Mouse (Mus musculus) CH12.LX (cell line): Measurements from ENCODE around the gene Rad1. TPM values are rescaled to one million over a fixed set of nuclear protein-coding genes. Genes with fewer than 3 reads are reported as not detected.

Source experiments
- DNase-seq: peaks from one replicate; pipeline ENCODE4 v3.0.0-alpha.2; 2013; ENCODE audit errors: extremely low read depth
- H3K27ac ChIP-seq: 2 replicates; pipeline ENCODE4 v1.5.1; 2012; ENCODE audit warnings: low read depth, mild to moderate bottlenecking, control low read depth, moderate library complexity; ENCODE audit not compliant: insufficient read depth
- H3K27me3 ChIP-seq: replicated peaks from 2 replicates; pipeline ENCODE3; 2012; ENCODE audit warnings: inconsistent platforms
- H3K36me3 ChIP-seq, 2 experiments: replicated peaks in 1 of 2; 2 replicates each; pipeline versions ENCODE3 to v1.6.1; 2012; ENCODE audit warnings: inconsistent platforms in 1 of 2, low read length in 1 of 2, mild to moderate bottlenecking in 1 of 2, mixed read lengths in 1 of 2, moderate library complexity in 1 of 2; ENCODE audit not compliant: control insufficient read depth in 1 of 2, insufficient read depth in 1 of 2
- H3K4me1 ChIP-seq, 2 experiments: 2 replicates each; pipeline ENCODE4 v1.6.1; 2012; ENCODE audit warnings: inconsistent platforms in 1 of 2, moderate library complexity in 1 of 2; ENCODE audit not compliant: insufficient read depth in 2 of 2, control insufficient read depth in 1 of 2
- H3K4me2 ChIP-seq: 2 replicates; pipeline ENCODE4 v1.6.1; 2012; ENCODE audit warnings: low read depth, mild to moderate bottlenecking, control low read depth; ENCODE audit not compliant: poor library complexity, insufficient read depth, severe bottlenecking
- H3K4me3 ChIP-seq, 3 experiments: fragments of 150-350 bp in 1 of 3; sonication (generic) in 1 of 3; replicated peaks in 1 of 3; 2 replicates each; pipeline versions ENCODE3 to v1.5.1; 2011 to 2012; ENCODE audit warnings: low read depth in 2 of 3, low read length in 2 of 3, mild to moderate bottlenecking in 2 of 3, moderate library complexity in 2 of 3, control low read depth in 1 of 3, improper control_type of control experiment in 1 of 3, inconsistent platforms in 1 of 3, mixed read lengths in 1 of 3; ENCODE audit not compliant: poor library complexity in 1 of 3
- H3K79me2 ChIP-seq: replicated peaks from 2 replicates; pipeline ENCODE4 v1.6.1; 2012; ENCODE audit warnings: mild to moderate bottlenecking, moderate library complexity; ENCODE audit not compliant: control insufficient read depth, poor library complexity, insufficient read depth, severe bottlenecking; ENCODE audit errors: extremely low read depth
- H3K9ac ChIP-seq: 2 replicates; pipeline ENCODE4 v1.6.1; 2012; ENCODE audit warnings: low read depth, mild to moderate bottlenecking, control low read depth, moderate library complexity; ENCODE audit not compliant: insufficient read depth
- H3K9me3 ChIP-seq: replicated peaks from 2 replicates; pipeline ENCODE3; 2012; ENCODE audit warnings: low read length, inconsistent platforms, mixed read lengths
- CHD2 ChIP-seq: IDR thresholded peaks from 2 replicates; pipeline ENCODE4 v1.6.1; 2011; ENCODE audit warnings: low read length, improper control_type of control experiment
- CTCF ChIP-seq, 2 experiments: IDR thresholded peaks in 1 of 2; conservative IDR thresholded peaks in 1 of 2; 2 replicates each; pipeline ENCODE4 v1.5.1; 2011 to 2012; ENCODE audit warnings: low read depth in 2 of 2, low read length in 2 of 2, improper control_type of control experiment in 1 of 2, inconsistent platforms in 1 of 2, mild to moderate bottlenecking in 1 of 2, moderate library complexity in 1 of 2
- ELF1 ChIP-seq: IDR thresholded peaks from 2 replicates; pipeline ENCODE4 v1.6.1; 2014; ENCODE audit warnings: low read depth, mild to moderate bottlenecking, inconsistent platforms, low read length, improper control_type of control experiment
- GABPA ChIP-seq: IDR thresholded peaks from 2 replicates; pipeline ENCODE4 v1.6.1; 2012; ENCODE audit warnings: low read depth, low read length, improper control_type of control experiment, inconsistent platforms; ENCODE audit not compliant: insufficient replicate concordance
- IRF4 ChIP-seq: IDR thresholded peaks from 2 replicates; pipeline ENCODE4 v1.6.1; 2014; ENCODE audit warnings: low read depth, mild to moderate bottlenecking, inconsistent platforms, low read length, improper control_type of control experiment
- MAFK ChIP-seq: IDR thresholded peaks from 2 replicates; pipeline ENCODE4 v1.6.1; 2011; ENCODE audit warnings: low read length, improper control_type of control experiment; ENCODE audit not compliant: insufficient replicate concordance
- MAX ChIP-seq: IDR thresholded peaks from 2 replicates; pipeline ENCODE4 v1.6.1; 2011; ENCODE audit warnings: low read length, improper control_type of control experiment
- MAZ ChIP-seq: IDR thresholded peaks from 2 replicates; pipeline ENCODE4 v1.6.1; 2012; ENCODE audit warnings: low read depth, mild to moderate bottlenecking, inconsistent platforms, low read length, improper control_type of control experiment, moderate library complexity
- MEF2A ChIP-seq: IDR thresholded peaks from 2 replicates; pipeline ENCODE4 v1.6.1; 2014; ENCODE audit warnings: low read depth, mild to moderate bottlenecking, inconsistent platforms, low read length, improper control_type of control experiment, borderline replicate concordance
- MXI1 ChIP-seq: IDR thresholded peaks from 2 replicates; pipeline ENCODE4 v1.6.1; 2011; ENCODE audit warnings: mild to moderate bottlenecking, low read depth, low read length, improper control_type of control experiment
- MYC ChIP-seq: IDR thresholded peaks from 2 replicates; pipeline ENCODE4 v1.6.1; 2011; ENCODE audit warnings: low read depth, mild to moderate bottlenecking, improper control_type of control experiment, low read length
- NELFE ChIP-seq: IDR thresholded peaks from 2 replicates; pipeline ENCODE4 v1.6.1; 2011; ENCODE audit warnings: low read depth, low read length, improper control_type of control experiment
- NRF1 ChIP-seq: IDR thresholded peaks from 2 replicates; pipeline ENCODE4 v1.6.1; 2014; ENCODE audit warnings: low read depth, mild to moderate bottlenecking, inconsistent platforms, low read length, improper control_type of control experiment, moderate library complexity
- POLR2A ChIP-seq: IDR thresholded peaks from 2 replicates; pipeline ENCODE4 v1.6.1; 2011; ENCODE audit warnings: low read depth, mild to moderate bottlenecking, improper control_type of control experiment, low read length
- POLR2AphosphoS2 ChIP-seq: IDR thresholded peaks from 2 replicates; pipeline ENCODE4 v1.6.1; 2011; ENCODE audit warnings: low read depth, low read length, improper control_type of control experiment
- RAD21 ChIP-seq: IDR thresholded peaks from 2 replicates; pipeline ENCODE4 v1.6.1; 2011; ENCODE audit warnings: low read depth, mild to moderate bottlenecking, low read length, improper control_type of control experiment, moderate library complexity
- SIN3A ChIP-seq: IDR thresholded peaks from 2 replicates; pipeline ENCODE4 v1.6.1; 2012; ENCODE audit warnings: low read length, improper control_type of control experiment, inconsistent platforms
- SMC3 ChIP-seq: IDR thresholded peaks from 2 replicates; pipeline ENCODE4 v1.6.1; 2011; ENCODE audit warnings: low read depth, low read length, improper control_type of control experiment
- TBP ChIP-seq: conservative IDR thresholded peaks from 2 replicates; pipeline ENCODE4 v1.6.1; 2011; ENCODE audit warnings: low read depth, low read length, improper control_type of control experiment
- TCF12 ChIP-seq: IDR thresholded peaks from 2 replicates; pipeline ENCODE4 v1.6.1; 2014; ENCODE audit warnings: low read depth, mild to moderate bottlenecking, inconsistent platforms, low read length, improper control_type of control experiment
- USF1 ChIP-seq: IDR thresholded peaks from 2 replicates; pipeline ENCODE4 v1.6.1; 2014; ENCODE audit warnings: low read depth, mild to moderate bottlenecking, inconsistent platforms, low read length, improper control_type of control experiment
- USF2 ChIP-seq: conservative IDR thresholded peaks from 2 replicates; pipeline ENCODE4 v1.6.1; 2011; ENCODE audit warnings: low read depth, low read length, improper control_type of control experiment
- ZC3H11A ChIP-seq: IDR thresholded peaks from 2 replicates; pipeline ENCODE4 v1.6.1; 2012; ENCODE audit warnings: low read depth, mild to moderate bottlenecking, inconsistent platforms, low read length, improper control_type of control experiment
- ZKSCAN1 ChIP-seq: IDR thresholded peaks from 2 replicates; pipeline ENCODE4 v1.6.1; 2012; ENCODE audit warnings: low read depth, inconsistent platforms, low read length, improper control_type of control experiment, borderline replicate concordance
- ZMIZ1 ChIP-seq: IDR thresholded peaks from 2 replicates; pipeline ENCODE4 v1.6.1; 2012; ENCODE audit warnings: low read depth, mild to moderate bottlenecking, inconsistent platforms, low read length, improper control_type of control experiment
- dilution Hi-C: fragments of 300-500 bp; cut with MboI; formaldehyde crosslinking; loops from 2 replicates; pipeline ENCODE4 v1.14.3; 2020; ENCODE audit warnings: low sequenced_read_pairs; ENCODE audit not compliant: extremely low pct_unique_long_range_greater_than_20kb, extremely low pct_ligation_motif_present
- in situ Hi-C: fragments of 300-500 bp; cut with MboI; formaldehyde crosslinking; loops from 3 replicates; pipeline ENCODE4 v1.14.3; 2019; ENCODE audit warnings: low sequenced_read_pairs, low pct_ligation_motif_present, low pct_unique_long_range_greater_than_20kb, mixed read lengths
- polyA plus RNA-seq: library from polyadenylated mRNA; unstranded; fragments of >175 nt; gene quantifications from 2 replicates; pipeline ENCODE4 v1.2.1, GENCODE M21; 2012; ENCODE audit warnings: low read depth; ENCODE audit not compliant: insufficient read length
- total RNA-seq, 2 experiments: library from RNA; depleted of rRNA; stranded (reverse); fragments of 300-350 nt in 1 of 2; fragments of >200 nt in 1 of 2; gene quantifications; 2 replicates each; pipeline ENCODE4 v1.2.3; 2012 to 2014

Rad1 gene
- total and polyA plus RNA-seq, 3 experiments: 34.0 to 92.8 (median 37.6) TPM

- Histone ChIP-seq H3K9me3 (no peaks in the 10 kb centered on the region), H3K4me1 (peaks cover 4 to 19% of the 10 kb centered on the region in 2 experiments), H3K4me3 (peak overlapping the region in 2 of 3 experiments; percentile 65 to 81), H3K27me3 (no peaks in the 10 kb centered on the region), H3K79me2 (peaks cover 19% of the 10 kb centered on the region), H3K36me3 (peaks cover 10 to 20% of the 10 kb centered on the region in 2 experiments), H3K4me2 (peak overlapping the region; percentile 77), H3K9ac (peak overlapping the region; percentile 48), H3K27ac (no peak overlapping the region)
- dilution Hi-C loops (no loop called here), in situ Hi-C loops (no loop called here)
- DNase-seq: no peak
- no peak for TF ChIP-seq ZKSCAN1
- TF ChIP-seq NELFE: no peak
- TF ChIP-seq, all 38 proteins: peak for 0
Measured at GRCm38 (mm10) chr15:10470941-10471340, 14.9 kb upstream of the Rad1 start.

- peaks cover 54% of the 10 kb centered on the region for H3K79me2 ChIP-seq
- no peaks in the 10 kb centered on the region for H3K9me3 ChIP-seq
- peak; percentile 29 for DNase-seq
- peak overlapping the region; percentile 75 to 99 (median 97) for H3K4me3 ChIP-seq
- in situ Hi-C loops (loop anchor here (25.0 kb wide), 1 partner anchor 901 kb away; the partner anchor contains the start of gene Tars), dilution Hi-C loops (no loop called here)
- H3K27ac ChIP-seq: peak overlapping the region; percentile 49; the same call in 1 of the 2 replicates
- no peaks in the 10 kb centered on the region for H3K27me3 ChIP-seq
- peak overlapping the region; percentile 82; the same call in 1 of the 2 replicates for H3K4me2 ChIP-seq
- TF ChIP-seq NRF1 (no peak), USF2 (no peak), CTCF (conservative IDR thresholded peaks at IDR 0.05 in 1 of 2, IDR thresholded peaks at IDR 0.05 in 1 of 2; ENCODE audit: low read depth in 2 of 2, low read length in 2 of 2) (no peak), MYC (peak; percentile 79), POLR2AphosphoS2 (no peak), MAZ (no peak), MAX (peak; percentile 74), CHD2 (no peak; the same call in 1 of the 2 replicates)
- H3K4me1 ChIP-seq: peaks cover 0 to 47% of the 10 kb centered on the region in 2 experiments; a peak in 3 of 4 replicates
- H3K9ac ChIP-seq: peak overlapping the region; percentile 86
- H3K36me3 ChIP-seq: peaks cover 39 to 54% of the 10 kb centered on the region in 2 experiments
Measured at GRCm38 (mm10) chr15:10486365-10486839, 584 bp downstream of the Rad1 start.

GRCm38 (mm10) chr15:10487246-10487645 lies 1.4 kb downstream of the Rad1 start:
- peaks cover 37 to 56% of the 10 kb centered on the region in 2 experiments for H3K36me3 ChIP-seq
- H3K9ac ChIP-seq: peak overlapping the region; percentile 86
- no peak overlapping the region for H3K27ac ChIP-seq
- H3K4me2 ChIP-seq: peak overlapping the region; percentile 82
- H3K27me3 ChIP-seq: no peaks in the 10 kb centered on the region
- dilution Hi-C loops (no loop called here), in situ Hi-C loops (loop anchor here (25.0 kb wide), 1 partner anchor 900 kb away; the partner anchor contains the start of gene Tars)
- H3K9me3 ChIP-seq: no peaks in the 10 kb centered on the region
- peaks cover 0 to 47% of the 10 kb centered on the region in 2 experiments; a peak in 3 of 4 replicates for H3K4me1 ChIP-seq
- H3K4me3 ChIP-seq: peak overlapping the region; percentile 54 to 99 (median 75)
- H3K79me2 ChIP-seq: peaks cover 48% of the 10 kb centered on the region
- DNase-seq: peak; percentile 48
- TF ChIP-seq NELFE: peak; percentile 50; the same call in 1 of the 2 replicates
- TF ChIP-seq GABPA: no peak
- no peak for TF ChIP-seq ZC3H11A
- TF ChIP-seq IRF4: no peak
- no peak for TF ChIP-seq ELF1
- TF ChIP-seq MXI1: peak; percentile 80; the same call in 1 of the 2 replicates
- TF ChIP-seq ZMIZ1: no peak
- TF ChIP-seq POLR2A: peak; percentile 38; the same call in 1 of the 2 replicates
- TF ChIP-seq RAD21: peak; percentile 12
- TF ChIP-seq USF1: no peak
- no peak for TF ChIP-seq TCF12
- 0 out of 2 replicates have a peak, but pooled peaks have one; percentile 19 for TF ChIP-seq TBP
- TF ChIP-seq MAFK: no peak
- peak; percentile 67 for TF ChIP-seq SIN3A
- TF ChIP-seq MAX: peak; percentile 85
- no peak; the same call in 1 of the 2 replicates for TF ChIP-seq SMC3
- TF ChIP-seq MYC: peak; percentile 97
- TF ChIP-seq CTCF (conservative IDR thresholded peaks at IDR 0.05 in 1 of 2, IDR thresholded peaks at IDR 0.05 in 1 of 2; ENCODE audit: low read depth in 2 of 2, low read length in 2 of 2): peak in 1 of 2 experiments; percentile 55; a peak in 2 of 4 replicates
- no peak for TF ChIP-seq MEF2A
